Mouse (Mus musculus) thymus, postnatal 14 days (tissue): ENCODE data around the gene Habp2.

Source experiments
- DNase-seq: peaks from one replicate; pipeline ENCODE4 v3.0.0; 2021

Gene Habp2

DNA sequence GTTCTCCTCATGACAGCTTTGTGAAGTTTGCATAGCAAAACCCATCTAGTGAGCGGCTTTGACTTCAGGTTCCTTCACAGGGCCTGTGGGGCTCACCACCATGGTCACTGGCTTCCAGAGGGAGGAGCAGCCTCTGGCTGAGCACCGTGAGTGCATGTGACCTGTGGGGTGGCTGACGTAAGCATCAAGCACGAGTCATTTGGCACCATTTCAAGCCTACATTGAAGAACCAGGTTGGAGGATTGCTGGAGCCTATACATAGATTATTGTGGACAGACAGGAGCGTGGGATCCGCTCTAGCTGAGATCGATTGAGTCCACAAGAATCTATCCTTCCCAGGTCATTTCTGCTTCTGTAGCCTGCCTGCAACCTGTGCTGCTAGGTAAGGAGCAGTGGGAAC, at the start of gene Habp2:
Gene Habp2, plus strand, starts transcription at position 272 of the 400 bp plus-strand sequence.
- DNase-seq = no peak

DNA sequence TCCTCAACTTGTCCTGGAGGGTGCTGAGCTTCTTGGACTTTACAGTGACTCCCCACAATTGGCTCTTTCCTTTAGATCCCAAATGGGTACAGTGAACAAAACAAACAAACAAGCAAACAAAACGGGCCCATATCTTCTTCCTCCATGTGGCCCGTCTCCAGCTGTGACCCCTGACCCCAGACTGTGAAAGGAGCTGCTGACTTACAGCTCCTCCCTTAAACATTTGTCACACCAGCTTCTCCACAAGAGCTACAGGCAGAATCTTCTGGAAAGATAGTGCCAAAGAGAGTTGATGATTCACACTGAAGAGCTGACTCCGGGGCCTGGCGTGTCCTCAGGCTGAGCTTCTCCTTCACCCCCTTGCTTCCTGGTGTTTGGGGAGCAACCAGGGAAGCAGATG, 48.4 kb upstream of the Habp2 start:
- DNase-seq = no peak

DNA sequence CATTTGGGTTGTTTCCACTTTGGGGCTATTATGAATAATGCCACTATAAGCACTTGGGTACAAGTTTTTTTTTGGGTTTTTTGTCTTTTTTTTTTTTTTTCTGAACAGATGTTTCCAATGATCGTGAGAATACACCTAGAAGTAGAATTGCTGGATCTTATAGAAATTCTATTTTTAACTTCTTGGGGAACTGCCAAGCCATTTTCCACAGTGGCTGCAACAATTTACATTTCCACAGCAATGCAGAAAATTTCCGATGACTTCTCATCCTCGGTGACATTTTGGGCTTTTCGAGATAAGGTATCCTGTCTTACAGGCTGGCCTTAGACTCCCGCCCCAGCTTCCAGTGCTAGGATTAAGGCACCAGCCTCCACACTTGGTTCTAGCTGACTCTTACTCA, 41.7 kb upstream of the Habp2 start:
- DNase-seq = no peak

DNA sequence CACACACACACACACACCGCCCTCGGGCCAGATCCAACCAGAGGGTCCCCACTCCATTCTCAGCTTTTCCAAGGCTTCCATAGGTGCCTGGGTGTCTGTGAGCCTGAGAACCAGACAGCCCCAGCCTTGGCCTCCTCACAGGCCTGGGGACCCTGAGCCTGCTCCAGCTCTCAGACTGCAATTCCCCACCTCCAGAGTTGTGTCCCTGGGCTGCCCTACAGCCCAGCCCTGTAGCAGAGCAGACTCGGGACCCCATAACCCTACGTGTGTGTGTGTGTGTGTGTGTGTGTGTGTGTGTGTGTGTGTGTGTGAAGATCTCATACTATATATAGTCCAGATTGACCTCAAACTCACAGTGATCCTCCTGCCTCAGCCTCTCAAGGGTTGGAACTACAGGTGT, 34.1 kb upstream of the Habp2 start:
- DNase-seq = no peak

DNA sequence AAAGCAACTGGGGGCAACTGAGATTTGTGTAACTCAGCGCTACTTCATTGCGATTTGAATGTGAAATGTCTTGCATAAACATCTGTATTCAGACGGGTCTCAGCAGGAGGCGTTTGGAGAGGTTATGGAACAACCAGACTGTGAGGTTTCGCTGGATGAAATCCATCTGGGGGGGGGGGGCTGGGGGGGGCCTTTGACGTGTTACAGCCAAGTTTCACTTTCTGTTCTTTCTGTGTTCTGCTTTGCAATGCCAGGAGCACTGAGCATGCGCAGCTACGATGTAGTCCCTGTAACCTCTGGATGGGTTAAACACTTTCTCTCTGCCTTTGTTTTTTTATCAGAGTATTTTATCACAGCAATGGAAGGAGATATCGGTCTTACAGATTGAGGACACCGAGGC, 33.7 kb upstream of the Habp2 start:
- no peak for DNase-seq

DNA sequence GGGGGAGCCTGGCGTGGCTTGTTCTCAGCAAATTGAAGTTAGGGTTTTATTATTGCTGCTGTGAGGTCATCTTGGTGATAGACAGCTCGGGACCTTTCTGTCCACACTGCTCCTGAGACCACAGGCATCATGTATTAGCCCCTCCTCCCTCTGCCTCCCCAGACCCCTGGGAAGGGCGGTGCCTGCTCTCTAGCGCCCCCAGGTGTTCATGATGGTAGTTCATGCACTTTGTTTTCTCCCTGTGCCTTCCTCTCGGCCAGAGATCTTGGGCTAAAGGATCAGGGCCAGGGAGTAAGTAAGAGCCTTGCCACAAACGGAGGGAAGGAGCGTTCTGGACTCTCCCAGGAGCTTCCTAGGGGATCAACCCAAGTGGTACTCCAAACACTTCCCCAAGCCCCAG, 32.2 kb upstream of the Habp2 start:
- peak; percentile 27 for DNase-seq

DNA sequence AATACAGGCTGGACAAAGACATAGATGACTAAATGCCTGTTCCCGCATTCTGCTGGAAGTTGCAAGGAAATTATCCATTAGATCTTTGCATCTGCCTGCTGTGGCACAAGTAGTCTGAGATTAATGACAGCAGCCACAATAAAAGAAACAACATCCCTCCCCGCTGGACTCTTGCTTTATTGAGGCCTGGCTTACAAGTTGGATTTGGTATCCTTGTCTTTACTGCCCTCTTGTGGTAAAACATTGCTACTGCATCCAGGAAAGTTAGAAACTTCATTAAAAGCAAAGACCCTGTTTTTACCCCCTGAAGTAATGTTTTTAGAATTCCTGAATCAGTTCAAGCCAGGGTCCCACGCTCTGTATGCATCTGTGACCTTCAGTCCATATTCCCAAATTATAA, 31.4 kb upstream of the Habp2 start:
- peak; percentile 28 for DNase-seq

DNA sequence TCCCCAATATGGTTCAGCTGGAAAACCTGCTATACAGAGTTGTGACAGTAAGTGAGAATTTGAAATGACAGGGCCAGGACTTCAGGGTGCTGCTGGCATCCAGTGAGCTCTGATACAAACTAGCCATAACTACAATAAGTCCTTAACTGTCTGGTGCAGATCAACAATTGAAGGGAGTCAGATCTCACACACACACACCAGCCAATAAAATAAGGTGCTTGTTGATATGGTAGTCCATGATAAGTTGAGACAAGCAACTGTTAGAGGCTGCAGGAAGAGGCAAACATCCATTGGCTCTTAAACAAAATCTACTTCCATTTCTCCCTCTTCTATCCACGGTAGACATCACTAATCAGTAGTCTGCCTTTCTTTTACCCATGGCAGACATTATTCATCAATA, 30.7 kb upstream of the Habp2 start:
- no peak for DNase-seq

DNA sequence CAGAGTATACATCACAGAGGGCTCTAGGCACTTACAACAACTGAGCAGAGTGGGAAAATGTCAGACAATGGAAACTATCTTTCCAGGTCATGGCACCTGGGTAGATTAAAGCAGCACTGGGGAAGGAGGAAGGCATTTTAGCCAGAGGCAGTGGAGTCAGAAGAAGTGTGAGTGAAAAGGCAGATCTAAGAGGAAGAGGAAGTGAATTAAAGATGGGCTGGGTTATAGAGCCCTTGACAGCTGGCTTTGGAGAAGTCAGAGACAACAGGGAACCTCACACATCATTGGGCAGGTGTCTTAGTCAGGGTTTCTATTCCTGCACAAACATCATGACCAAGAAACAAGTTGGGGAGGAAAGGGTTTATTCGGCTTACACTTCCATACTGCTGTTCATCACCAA, 30.2 kb upstream of the Habp2 start:
- DNase-seq = no peak

DNA sequence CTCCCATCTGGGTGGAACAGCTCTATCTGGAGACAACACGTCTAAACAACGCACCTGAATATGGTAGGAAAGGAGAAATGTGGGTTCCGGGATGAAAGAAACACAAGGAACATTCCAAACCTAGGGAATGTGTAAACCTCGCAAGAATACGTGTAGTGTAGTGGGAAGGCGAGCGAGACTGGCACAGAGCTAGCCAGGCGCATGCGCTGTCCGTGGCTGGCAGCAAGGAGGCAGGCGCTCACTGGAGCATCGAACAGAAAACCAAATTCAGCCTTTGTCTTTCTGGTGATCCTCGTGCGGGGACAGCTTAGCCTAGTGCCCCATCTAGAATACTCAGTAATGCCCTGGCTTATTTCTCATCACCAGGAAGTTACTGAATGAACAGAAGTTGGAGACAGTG, 23.2 kb upstream of the Habp2 start:
- peak; percentile 20 for DNase-seq

DNA sequence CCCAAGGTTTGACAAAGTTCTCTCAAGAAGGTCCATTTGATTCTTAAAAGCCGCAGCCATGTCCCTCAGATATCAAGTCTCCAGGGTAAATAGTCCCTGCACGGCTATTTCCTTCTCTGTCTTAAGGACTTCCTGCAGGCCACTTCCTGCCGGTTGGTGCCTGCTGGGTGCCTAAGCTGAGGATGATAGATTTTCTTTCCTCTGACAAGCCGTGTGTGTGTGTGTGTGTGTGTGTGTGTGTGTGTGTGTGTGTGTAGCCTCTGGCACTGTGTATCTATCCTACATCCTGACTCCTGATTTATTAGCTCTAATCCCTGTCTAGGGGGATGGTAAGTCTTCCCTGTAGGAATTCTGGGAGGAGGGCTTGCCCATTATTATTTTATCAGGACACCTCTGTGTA, 22.8 kb upstream of the Habp2 start:
- no peak for DNase-seq

DNA sequence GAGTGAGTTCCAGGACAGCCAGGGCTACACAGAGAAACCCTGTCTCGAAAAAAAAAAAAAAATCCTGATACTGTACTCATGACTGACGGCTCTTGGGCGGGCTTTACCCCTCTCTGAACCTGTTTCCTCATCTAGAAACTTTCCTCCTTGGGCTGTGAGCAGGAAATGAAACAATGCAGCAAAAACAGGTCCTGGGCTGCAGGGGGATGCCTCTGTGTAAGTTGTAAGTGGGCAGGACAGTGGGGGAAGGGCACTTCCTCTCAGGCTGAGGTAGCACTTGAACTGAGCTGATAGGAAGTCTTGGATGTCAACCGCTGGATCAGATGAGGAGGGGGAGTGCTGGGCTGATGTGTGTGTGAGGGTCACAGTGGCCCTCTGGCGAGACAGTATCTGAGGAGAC, 21.8 kb upstream of the Habp2 start:
- DNase-seq = peak; percentile 42

DNA sequence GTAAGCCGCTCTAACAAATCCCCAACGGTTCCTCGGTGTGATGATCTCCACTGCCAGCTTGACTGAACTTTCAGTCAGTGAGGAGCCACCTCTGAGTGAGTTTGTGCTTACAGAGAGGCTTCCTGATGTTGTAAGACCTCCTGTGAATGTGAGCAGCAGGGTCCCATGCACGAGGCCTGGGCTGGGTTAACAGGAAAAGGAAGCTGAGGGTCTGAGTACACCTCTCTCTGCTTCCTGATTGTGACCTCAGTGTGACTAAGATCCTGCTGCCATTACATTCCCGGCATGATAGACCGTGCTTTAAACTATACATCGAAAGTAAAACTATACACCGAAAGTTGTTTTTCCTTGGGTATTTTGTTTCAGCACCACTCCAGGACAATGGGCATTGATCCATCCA, 14.9 kb upstream of the Habp2 start:
- DNase-seq = no peak

DNA sequence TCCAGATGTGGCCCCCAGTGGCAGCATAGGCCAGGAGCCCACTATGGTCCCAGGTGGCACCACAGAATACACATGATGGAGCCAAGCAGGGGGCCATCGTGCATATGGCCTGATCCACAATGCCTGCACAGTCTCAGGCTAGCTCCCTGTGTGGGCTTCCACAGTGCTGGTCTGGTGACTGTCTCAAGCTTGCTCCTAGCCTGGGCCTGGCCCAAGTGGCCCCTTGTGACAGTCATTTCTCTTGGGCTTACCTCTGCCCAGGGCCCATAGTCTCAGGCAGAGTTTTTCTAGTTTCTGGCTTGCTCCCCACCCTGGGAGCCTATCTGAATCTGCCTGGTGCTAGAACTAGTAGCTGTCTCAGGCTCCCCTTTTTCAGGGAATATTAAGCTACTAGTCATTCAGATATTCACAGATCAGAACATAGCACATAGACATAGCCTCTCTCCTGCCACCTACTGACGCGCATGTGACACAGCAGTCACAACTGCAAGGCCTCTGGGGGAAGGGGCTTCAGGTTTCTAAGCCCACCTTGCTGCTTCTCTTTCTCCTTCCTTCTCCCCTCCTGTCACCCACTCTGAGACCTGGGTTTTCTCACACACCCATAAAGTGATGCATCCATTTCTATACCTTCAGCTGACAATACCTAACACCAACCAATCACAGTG, 9.7 kb upstream of the Habp2 start:
- no peak for DNase-seq

DNA sequence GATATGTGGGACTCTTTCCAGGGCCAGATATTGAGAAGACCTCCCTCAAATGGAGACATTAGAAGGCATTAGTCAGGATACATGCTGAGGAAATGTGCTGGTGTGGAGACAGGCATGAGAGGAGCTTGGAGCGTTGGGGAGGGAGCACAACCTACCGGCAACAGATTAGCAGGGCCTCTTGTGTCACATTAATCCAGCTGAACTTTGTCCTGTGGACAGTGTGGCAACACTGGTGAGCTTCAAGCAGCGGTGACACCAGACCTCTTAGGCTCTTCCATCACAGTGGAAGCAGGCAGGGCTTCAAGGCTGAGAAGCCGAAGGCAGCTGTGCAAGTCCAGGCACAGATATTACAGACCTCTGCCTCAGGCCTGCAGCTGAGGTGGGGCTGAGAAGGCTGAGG, 9.0 kb upstream of the Habp2 start:
- no peak for DNase-seq

DNA sequence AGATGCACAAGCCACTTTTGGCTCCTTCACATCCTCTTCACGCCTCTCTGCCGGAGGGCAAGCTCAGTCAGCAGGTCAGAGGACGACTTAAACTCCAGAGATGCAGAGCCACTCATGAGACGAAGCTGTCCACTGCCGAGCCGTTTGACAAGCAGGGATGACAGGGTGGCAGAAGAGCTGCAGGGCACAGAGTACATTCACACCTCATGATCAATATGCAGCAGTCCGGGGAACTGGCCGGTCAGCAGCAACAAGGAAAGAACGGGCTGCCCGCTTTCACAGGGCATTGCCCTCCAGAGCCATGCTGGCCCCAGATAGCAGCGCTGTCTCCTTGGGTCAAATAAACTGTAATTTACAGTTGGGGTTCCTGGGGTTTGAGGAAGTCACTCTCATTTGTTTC, 8.6 kb upstream of the Habp2 start:
- no peak for DNase-seq

DNA sequence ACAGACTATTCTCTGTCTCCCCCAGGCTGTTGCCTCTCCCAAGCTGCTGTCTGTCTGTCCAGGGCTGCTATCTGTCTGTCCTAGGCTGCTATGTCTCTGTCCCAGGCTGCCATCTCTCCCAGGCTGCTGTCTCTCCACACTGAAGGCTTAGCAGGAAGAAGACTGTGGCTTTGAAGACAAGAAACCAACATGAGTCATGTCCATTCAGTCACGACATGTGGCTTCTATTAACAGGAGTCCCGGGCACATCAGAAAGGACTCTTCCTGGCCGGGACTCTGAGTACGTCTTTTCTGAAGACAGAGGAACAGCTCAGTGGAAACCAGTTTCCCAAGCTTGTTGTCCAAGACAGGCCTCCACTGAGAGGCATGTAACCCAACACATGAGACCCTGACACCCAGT, 1.7 kb upstream of the Habp2 start:
- no peak for DNase-seq

DNA sequence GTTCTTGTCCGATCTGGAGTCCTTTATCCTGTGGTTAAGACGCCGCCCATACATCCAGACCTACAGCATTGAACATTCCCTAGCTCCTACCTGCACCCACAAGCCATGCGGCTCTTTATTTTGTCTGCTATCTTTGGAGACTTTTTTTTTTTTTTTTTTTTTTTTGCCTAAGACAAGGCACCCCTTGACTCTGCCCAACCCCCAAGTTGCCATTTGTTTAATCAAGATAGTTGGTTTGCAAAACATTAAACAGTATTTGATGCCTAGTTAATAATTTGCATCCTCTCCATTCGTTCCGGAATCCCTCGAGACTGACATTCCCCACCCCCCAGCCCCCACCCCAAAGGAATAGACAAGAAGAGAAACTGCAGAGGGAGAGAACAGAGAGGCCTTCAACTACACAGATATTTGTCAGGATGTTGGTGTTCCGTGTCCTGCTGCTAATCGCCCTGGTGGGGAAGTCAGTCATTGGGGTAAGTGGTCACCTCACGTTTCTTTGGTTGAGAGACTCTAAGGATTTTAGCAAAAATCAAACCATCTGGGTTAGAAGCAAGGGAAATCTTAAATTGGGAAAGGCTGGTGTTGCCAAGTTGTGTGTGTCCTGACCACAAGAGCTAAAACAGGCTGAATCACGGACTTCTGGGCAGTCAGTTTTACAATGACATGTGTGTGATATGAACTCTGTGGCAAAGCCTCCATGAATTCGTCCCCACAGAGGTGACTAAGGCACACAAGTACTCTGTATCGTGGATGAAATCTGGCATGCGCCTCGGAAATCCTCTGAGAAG, 837 bp downstream of the Habp2 start:
- DNase-seq = no peak

DNA sequence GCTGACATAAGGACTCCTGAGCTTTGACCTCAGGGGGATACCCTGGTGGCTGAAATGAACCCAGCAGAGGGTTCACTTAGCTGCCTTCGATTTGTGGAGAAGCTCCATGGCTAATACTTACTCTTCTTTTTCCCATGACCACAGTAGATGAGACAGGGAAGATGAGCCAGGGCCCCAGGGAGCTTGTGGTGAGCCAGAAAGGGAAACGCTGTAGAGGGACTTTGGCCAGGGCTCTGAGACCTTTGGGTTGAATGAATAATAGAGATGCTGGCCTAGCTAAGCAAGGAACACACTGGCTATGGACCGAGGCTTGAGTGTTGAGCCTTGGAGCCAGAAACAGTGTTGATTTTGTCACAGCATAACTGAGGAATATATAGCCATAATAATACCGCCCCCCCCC, 1.5 kb downstream of the Habp2 start:
- no peak for DNase-seq

DNA sequence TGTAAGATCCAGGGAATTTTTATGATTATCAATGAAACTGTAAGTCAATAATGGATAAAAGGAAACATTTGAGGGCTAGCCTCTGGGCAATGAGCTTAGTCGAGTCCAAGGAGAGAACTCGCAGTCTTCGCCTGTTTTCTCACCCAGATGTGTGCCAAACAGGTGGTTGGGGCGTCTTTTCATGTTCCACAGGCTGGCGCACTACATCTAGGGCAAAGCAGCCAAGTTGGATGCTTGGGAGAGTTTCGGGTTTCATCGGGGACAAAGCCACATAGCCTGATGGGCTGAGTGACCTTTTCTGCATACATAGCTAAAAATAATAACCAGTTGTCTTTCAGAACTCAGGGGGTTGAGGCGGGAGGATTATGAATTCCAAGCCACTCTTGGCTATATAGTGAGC, 2.7 kb downstream of the Habp2 start:
- DNase-seq = no peak

DNA sequence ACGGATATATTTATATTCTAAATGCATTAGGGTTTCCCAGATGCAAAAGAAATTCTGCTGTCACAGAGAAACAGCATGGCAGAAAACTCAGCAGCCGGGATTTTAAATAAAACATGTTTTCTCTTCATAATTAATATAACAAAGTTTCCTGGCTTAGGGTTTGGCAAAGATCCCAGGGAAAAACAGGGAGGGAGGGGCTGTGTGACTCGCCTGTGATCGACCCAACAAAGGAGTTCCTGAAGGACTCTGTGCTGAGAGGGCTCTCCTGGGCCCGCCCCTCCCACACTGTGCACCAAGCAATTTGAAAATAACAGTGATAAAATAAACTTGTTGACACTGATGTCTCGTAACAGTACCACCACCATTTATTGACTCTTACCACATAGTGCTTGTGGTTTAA, 5.0 kb downstream of the Habp2 start:
- DNase-seq = no peak

DNA sequence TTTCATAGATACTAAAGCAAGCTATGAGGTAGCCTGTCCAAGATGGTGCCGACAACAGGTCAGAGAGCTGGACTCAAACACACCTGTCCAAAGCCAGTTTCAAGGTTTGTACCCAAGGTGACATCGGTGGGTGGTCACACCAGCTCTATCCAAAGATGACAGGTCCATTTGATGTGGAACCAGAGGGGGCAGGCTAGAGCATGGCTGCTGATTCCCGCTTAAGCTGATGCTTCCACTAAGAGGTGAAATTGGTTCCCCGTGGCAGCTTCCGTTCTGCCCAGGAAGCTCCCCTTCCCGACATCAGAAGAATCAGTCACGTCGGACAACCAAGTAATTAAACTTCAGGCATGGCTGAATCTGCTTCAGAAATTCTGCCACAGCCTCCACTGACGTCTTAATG, 5.4 kb downstream of the Habp2 start:
- no peak for DNase-seq

DNA sequence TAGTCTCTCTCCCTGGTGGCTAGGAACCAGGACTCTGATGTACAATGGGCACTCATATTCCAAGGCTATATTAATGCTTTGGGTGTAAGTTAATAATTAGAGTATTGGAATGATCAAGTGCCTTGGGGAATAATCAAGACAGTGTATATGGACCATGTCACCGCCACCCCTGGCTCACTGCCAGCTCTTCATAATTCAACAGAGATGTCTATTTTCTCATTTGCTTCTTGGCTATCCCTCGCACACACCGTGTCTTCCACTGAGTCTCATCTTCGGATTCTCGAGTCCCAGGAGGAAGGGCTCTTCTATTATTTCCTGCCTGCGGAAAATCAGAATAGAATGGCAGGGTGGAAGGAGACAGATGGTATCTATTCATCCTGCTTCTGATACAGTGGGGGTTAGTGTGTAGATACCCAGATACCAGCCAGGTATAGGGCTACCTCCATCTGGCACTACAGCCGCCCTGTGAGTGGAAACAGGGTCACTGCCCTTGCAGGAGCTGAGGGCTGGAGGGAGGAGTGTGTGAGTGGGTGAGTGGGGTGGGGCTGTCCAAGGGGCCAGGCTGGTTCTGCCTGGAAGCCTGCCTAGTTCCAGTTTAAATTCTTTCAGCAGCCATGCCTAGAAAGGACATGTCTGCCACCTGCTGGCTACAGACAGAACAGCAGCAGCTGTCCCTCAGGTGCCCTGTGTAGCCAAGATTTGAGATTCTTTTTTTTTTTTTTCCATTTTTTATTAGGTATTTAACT, 7.9 kb downstream of the Habp2 start:
- peak; percentile 58 for DNase-seq

DNA sequence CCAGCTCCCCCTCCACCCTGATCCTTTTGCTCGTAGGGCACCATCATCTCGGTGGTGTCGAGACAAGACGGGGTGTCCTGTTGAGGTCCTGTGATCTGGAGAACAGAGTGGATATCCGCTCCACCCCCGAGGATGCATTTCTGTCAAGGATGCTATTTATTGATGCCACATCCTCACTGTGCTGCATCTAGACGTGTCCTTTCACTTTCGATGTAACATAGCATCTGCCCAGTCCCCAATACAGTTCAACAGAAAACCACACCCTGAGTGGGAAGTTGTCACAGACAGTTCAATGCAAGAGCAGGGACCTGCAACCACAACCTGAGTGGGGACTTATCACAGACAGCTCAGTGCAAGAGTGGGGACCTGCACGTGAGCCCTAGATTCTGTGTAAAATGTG, 9.7 kb downstream of the Habp2 start:
- DNase-seq = no peak
